8 mouse cellular contexts compared by ENCODE assay signal in genomic region chr13:75706457-75706856, GRCm38 (mm10). TPM values are rescaled to one million over a fixed set of nuclear protein-coding genes. Genes with fewer than 3 reads are reported as not detected.
DNase-seq lines count a peak whose midpoint lies in the region; ATAC-seq and TF ChIP-seq lines count a peak whose summit lies in the region.

Gene Ell2 (plus strand): TSS chr13:75706757.

- no peak for TF ChIP-seq CTCF in Patski (IDR thresholded peaks at IDR 0.05)
- no peak for TF ChIP-seq CTCF in forebrain, postnatal 0 days (IDR thresholded peaks at IDR 0.05; ENCODE audit: low read depth)

- POLR2A ChIA-PET in Patski (lab: Charles Lee) = interaction anchor here (1.0 kb wide), 1 partner anchor 11 kb away, joined by 6 read pairs; no protein-coding TSS in a partner anchor

- no peaks in the 10 kb centered on the region for H3K9me3 ChIP-seq in forebrain, postnatal 0 days (ENCODE audit: low read length)
- no peaks in the 10 kb centered on the region for H3K9me3 ChIP-seq in intestine, embryonic 14.5 days (ENCODE audit: control insufficient read depth, low read length)
- H3K9me3 ChIP-seq in midbrain, embryonic 13.5 days = no peaks in the 10 kb centered on the region

- WGBS in forebrain, postnatal 0 days = 96% methylated on average over 1 of the region's 1 CpGs
- WGBS in intestine, embryonic 14.5 days = 96% methylated on average over 1 of the region's 1 CpGs
- WGBS in midbrain, embryonic 13.5 days = 94% methylated on average over 1 of the region's 1 CpGs

- in situ Hi-C loops in Patski (cut with MboI; ENCODE audit: low pct_unique_long_range_greater_than_20kb) = loop anchor here (5.0 to 10.0 kb wide), 2 partner anchors 91 to 482 kb away; no protein-coding TSS in a partner anchor

- no peak within 1 kb of the TSS for H3K27ac ChIP-seq in forebrain, postnatal 0 days (ENCODE audit: low read depth, low read length)
- peak within 1 kb of the TSS; percentile 73 for H3K27ac ChIP-seq in intestine, embryonic 14.5 days (ENCODE audit: low read depth)
- no peak within 1 kb of the TSS for H3K27ac ChIP-seq in midbrain, embryonic 13.5 days

- H3K27me3 ChIP-seq in Patski = no peaks in the 10 kb centered on the region
- peaks cover 9% of the 10 kb centered on the region; the same call in 1 of the 2 replicates for H3K27me3 ChIP-seq in forebrain, postnatal 0 days (ENCODE audit: insufficient read depth, low read length)
- no peaks in the 10 kb centered on the region for H3K27me3 ChIP-seq in intestine, embryonic 14.5 days (replicated peaks; ENCODE audit: control insufficient read depth, insufficient read depth, low read length)
- H3K27me3 ChIP-seq in midbrain, embryonic 13.5 days = peaks cover 17% of the 10 kb centered on the region

- no peak for ATAC-seq in Patski
- no peak for ATAC-seq in forebrain, postnatal 0 days
- no peak for ATAC-seq in intestine, embryonic 14.5 days (replicated peaks; ENCODE audit: low FRiP score, low TSS enrichment, low read depth)
- no peak for ATAC-seq in midbrain, embryonic 13.5 days

- H3K4me1 ChIP-seq in forebrain, postnatal 0 days (ENCODE audit: insufficient read depth) = 0 out of 2 replicates have a peak, but pooled peaks cover 2% of the 10 kb centered on the region
- H3K4me1 ChIP-seq in intestine, embryonic 14.5 days (replicated peaks; ENCODE audit: control insufficient read depth, insufficient read depth, low read length) = no peaks in the 10 kb centered on the region; the same call in 1 of the 2 replicates
- H3K4me1 ChIP-seq in midbrain, embryonic 13.5 days (replicated peaks) = peaks cover 11% of the 10 kb centered on the region

- CTCF ChIA-PET in Patski (lab: Charles Lee) = interaction anchor here (1.1 to 1.6 kb wide), 2 partner anchors 12 to 33 kb away, joined by 3 to 4 read pairs; no protein-coding TSS in a partner anchor

- peak within 1 kb of the TSS; percentile 67 for H3K4me3 ChIP-seq in forebrain, postnatal 0 days (ENCODE audit: low read depth, low read length)
- peak within 1 kb of the TSS; percentile 67 for H3K4me3 ChIP-seq in intestine, embryonic 14.5 days (ENCODE audit: low read depth, low read length)
- H3K4me3 ChIP-seq in midbrain, embryonic 13.5 days (replicated peaks) = peak within 1 kb of the TSS; percentile 56

- H3K36me3 ChIP-seq in forebrain, postnatal 0 days (ENCODE audit: insufficient read depth) = no peaks in the 10 kb centered on the region
- no peaks in the 10 kb centered on the region for H3K36me3 ChIP-seq in intestine, embryonic 14.5 days (ENCODE audit: control insufficient read depth, insufficient read depth, low read length)
- no peaks in the 10 kb centered on the region for H3K36me3 ChIP-seq in midbrain, embryonic 13.5 days

- peak within 1 kb of the TSS; percentile 61 for H3K9ac ChIP-seq in forebrain, postnatal 0 days
- peak within 1 kb of the TSS; percentile 71 for H3K9ac ChIP-seq in intestine, embryonic 14.5 days (ENCODE audit: low read length)
- H3K9ac ChIP-seq in midbrain, embryonic 13.5 days (replicated peaks) = peak within 1 kb of the TSS; percentile 73

- no peak for DNase-seq in heart, adult 18-20 months
- no peak for DNase-seq in heart, postnatal 4 days
- DNase-seq in Patski (ENCODE audit: low read depth, low spot score) = no peak
- DNase-seq in forebrain, postnatal 0 days = no peak
- DNase-seq in intestine, embryonic 14.5 days (ENCODE audit: low spot score) = no peak
- no peak for DNase-seq in frontal cortex, postnatal 36 days (ENCODE audit: low spot score in 2 of 2)
- DNase-seq in right cerebral cortex, postnatal 10 days (ENCODE audit: low spot score in 2 of 2) = no peak

- H3K4me2 ChIP-seq in forebrain, postnatal 0 days (ENCODE audit: low read depth) = peak within 1 kb of the TSS; percentile 69
- H3K4me2 ChIP-seq in intestine, embryonic 14.5 days (ENCODE audit: low read length) = peak within 1 kb of the TSS; percentile 66
- peak within 1 kb of the TSS; percentile 79 for H3K4me2 ChIP-seq in midbrain, embryonic 13.5 days (replicated peaks)

RNA-seq across cellular contexts. Expression of gene Ell2, which starts in this region (rescaled TPM):
- total RNA-seq in heart, adult 18-20 months (2021) = 10 to 100 TPM; 25.2 to 31.5 TPM
- total RNA-seq in heart, postnatal 4 days (2021) = 10 to 100 TPM in 1 of 2 experiments, 1 to 10 TPM in 1; 8.9 to 11.6 TPM
- polyA plus RNA-seq in Patski (2021) = 11.6 TPM
- 1.8 and 3.0 TPM in 2 replicates for total RNA-seq in forebrain, postnatal 0 days (2014; rRNA removed)
- 1.6 and 1.7 TPM in 2 replicates for polyA plus RNA-seq in forebrain, postnatal 0 days (2015; fragmentation: Nextera tagmentation; extraction: Ambion mirVana)
- 2.6 and 3.0 TPM in 2 replicates for polyA plus RNA-seq in intestine, embryonic 14.5 days (2014; fragmentation: Nextera tagmentation; extraction: Ambion mirVana)
- polyA plus RNA-seq in midbrain, embryonic 13.5 days (2015; fragmentation: Nextera tagmentation; extraction: Ambion mirVana) = 2.5 and 2.8 TPM in 2 replicates
